Mouse (Mus musculus): Measurements from ENCODE around the gene Mta1. TPM values are rescaled to one million over a fixed set of nuclear protein-coding genes. Genes with fewer than 3 reads are reported as not detected.

Gene Mta1
- polyA plus RNA-seq, 1 experiment from 2014 or later, result 4.9 TPM

DNA sequence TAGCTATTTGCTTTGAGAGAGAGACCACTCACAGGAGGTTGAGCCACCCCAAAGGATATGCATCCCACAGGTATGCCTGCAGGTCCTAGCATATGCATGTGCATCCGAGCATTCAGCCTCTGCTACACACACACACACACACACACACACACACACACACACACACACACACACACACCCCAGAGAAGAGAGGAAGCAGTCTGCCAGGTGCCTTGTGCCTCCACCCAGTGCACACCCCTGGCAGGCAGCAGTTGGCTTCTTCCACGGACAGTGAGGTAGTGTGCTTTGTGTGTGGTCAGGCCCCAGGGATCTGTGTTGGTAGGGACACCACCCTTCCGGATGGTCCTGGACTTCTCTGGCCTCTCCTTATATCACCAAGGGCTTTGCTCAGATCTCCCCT is 51.8 kb downstream of the Mta1 start:
- peaks cover 4% of the 10 kb centered on the region; the same call in 1 of the 2 replicates for H3K36me3 ChIP-seq (ENCODE audit: control insufficient read depth, insufficient read depth)
- no peak for ATAC-seq
- 72% methylated on average over 3 of the region's 3 CpGs for WGBS
- H3K4me1 ChIP-seq (replicated peaks; ENCODE audit: control insufficient read depth, insufficient read depth, low read length), result peaks cover 20% of the 10 kb centered on the region
- no peak overlapping the region for H3K4me2 ChIP-seq (replicated peaks; ENCODE audit: low read depth)
- no peak overlapping the region for H3K4me3 ChIP-seq (ENCODE audit: low read depth, low read length)
- no peak overlapping the region for H3K9ac ChIP-seq (ENCODE audit: low read depth, low read length)
- TF ChIP-seq CTCF (IDR thresholded peaks at IDR 0.05; ENCODE audit: low read depth), result no peak
- H3K27ac ChIP-seq (ENCODE audit: low read depth, low read length), result 0 out of 2 replicates have a peak overlapping the region, but pooled peaks have one; percentile 21
- peaks cover 5% of the 10 kb centered on the region; the same call in 1 of the 2 replicates for H3K27me3 ChIP-seq (replicated peaks; ENCODE audit: control insufficient read depth, insufficient read depth, low read length)
- no peaks in the 10 kb centered on the region for H3K9me3 ChIP-seq (ENCODE audit: control insufficient read depth)

- no peaks in the 10 kb centered on the region for H3K9me3 ChIP-seq (ENCODE audit: control insufficient read depth)
- H3K4me2 ChIP-seq (replicated peaks; ENCODE audit: low read depth), result peak overlapping the region; percentile 82
- no peak overlapping the region for H3K4me3 ChIP-seq (ENCODE audit: low read depth, low read length)
- H3K36me3 ChIP-seq (ENCODE audit: control insufficient read depth, insufficient read depth), result no peaks in the 10 kb centered on the region
- no peak for ATAC-seq
- no peak for TF ChIP-seq CTCF (IDR thresholded peaks at IDR 0.05; ENCODE audit: low read depth)
- H3K4me1 ChIP-seq (replicated peaks; ENCODE audit: control insufficient read depth, insufficient read depth, low read length), result peaks cover 22% of the 10 kb centered on the region
- H3K9ac ChIP-seq (ENCODE audit: low read depth, low read length), result no peak overlapping the region
- H3K27me3 ChIP-seq (replicated peaks; ENCODE audit: control insufficient read depth, insufficient read depth, low read length), result peaks cover 5% of the 10 kb centered on the region; the same call in 1 of the 2 replicates
- WGBS, result 50% methylated on average over 4 of the region's 4 CpGs
- H3K27ac ChIP-seq (ENCODE audit: low read depth, low read length), result peak overlapping the region; percentile 21; the same call in 1 of the 2 replicates
Measured at GRCm38 (mm10) chr12:113150591-113150990, 52.5 kb downstream of the Mta1 start.

DNA sequence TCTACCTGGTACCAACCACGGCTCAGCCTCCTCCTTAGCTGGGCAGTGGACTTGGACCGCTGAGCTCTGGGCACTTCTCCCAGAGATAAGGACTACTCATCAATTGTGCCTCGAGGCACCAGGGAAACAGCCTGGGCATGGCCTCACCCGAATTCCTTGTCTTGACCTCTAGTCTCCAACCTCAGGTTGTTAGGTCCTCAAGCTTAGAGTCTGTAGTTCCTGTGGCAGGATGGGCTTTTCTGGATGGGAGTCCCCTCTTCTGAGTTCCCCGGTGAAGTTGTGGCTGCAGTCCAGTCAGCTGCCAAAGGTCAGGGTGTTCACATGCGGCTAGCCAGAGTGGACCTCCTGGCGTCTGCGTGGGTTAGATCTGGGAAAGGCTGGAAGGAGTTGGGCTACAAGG is 53.0 kb downstream of the Mta1 start:
- ATAC-seq, result no peak
- H3K4me2 ChIP-seq (replicated peaks; ENCODE audit: low read depth), result peak overlapping the region; percentile 82
- no peak overlapping the region; the same call in 1 of the 2 replicates for H3K4me3 ChIP-seq (ENCODE audit: low read depth, low read length)
- H3K27me3 ChIP-seq (replicated peaks; ENCODE audit: control insufficient read depth, insufficient read depth, low read length), result peaks cover 5% of the 10 kb centered on the region; the same call in 1 of the 2 replicates
- no peak for TF ChIP-seq CTCF (IDR thresholded peaks at IDR 0.05; ENCODE audit: low read depth)
- WGBS, result 39% methylated on average over 8 of the region's 8 CpGs
- H3K9ac ChIP-seq (ENCODE audit: low read depth, low read length), result no peak overlapping the region
- H3K4me1 ChIP-seq (replicated peaks; ENCODE audit: control insufficient read depth, insufficient read depth, low read length), result peaks cover 22% of the 10 kb centered on the region
- H3K36me3 ChIP-seq (ENCODE audit: control insufficient read depth, insufficient read depth), result no peaks in the 10 kb centered on the region
- no peaks in the 10 kb centered on the region for H3K9me3 ChIP-seq (ENCODE audit: control insufficient read depth)
- peak overlapping the region; percentile 50; the same call in 1 of the 2 replicates for H3K27ac ChIP-seq (ENCODE audit: low read depth, low read length)

GRCm38 (mm10) chr12:113151661-113152271 is 53.7 kb downstream of the Mta1 start:
- H3K36me3 ChIP-seq (ENCODE audit: control insufficient read depth, insufficient read depth), result no peaks in the 10 kb centered on the region
- no peak for TF ChIP-seq CTCF (IDR thresholded peaks at IDR 0.05; ENCODE audit: low read depth)
- H3K9me3 ChIP-seq (ENCODE audit: control insufficient read depth), result no peaks in the 10 kb centered on the region
- peak overlapping the region; percentile 41 for H3K9ac ChIP-seq (ENCODE audit: low read depth, low read length)
- no peaks in the 10 kb centered on the region for H3K27me3 ChIP-seq (replicated peaks; ENCODE audit: control insufficient read depth, insufficient read depth, low read length)
- ATAC-seq, result no peak
- peak overlapping the region; percentile 82 for H3K4me2 ChIP-seq (replicated peaks; ENCODE audit: low read depth)
- peak overlapping the region; percentile 50 for H3K27ac ChIP-seq (ENCODE audit: low read depth, low read length)
- peak overlapping the region; percentile 44 for H3K4me3 ChIP-seq (ENCODE audit: low read depth, low read length)
- 1% methylated on average over 36 of the region's 36 CpGs for WGBS
- peaks cover 15% of the 10 kb centered on the region for H3K4me1 ChIP-seq (replicated peaks; ENCODE audit: control insufficient read depth, insufficient read depth, low read length)

DNA sequence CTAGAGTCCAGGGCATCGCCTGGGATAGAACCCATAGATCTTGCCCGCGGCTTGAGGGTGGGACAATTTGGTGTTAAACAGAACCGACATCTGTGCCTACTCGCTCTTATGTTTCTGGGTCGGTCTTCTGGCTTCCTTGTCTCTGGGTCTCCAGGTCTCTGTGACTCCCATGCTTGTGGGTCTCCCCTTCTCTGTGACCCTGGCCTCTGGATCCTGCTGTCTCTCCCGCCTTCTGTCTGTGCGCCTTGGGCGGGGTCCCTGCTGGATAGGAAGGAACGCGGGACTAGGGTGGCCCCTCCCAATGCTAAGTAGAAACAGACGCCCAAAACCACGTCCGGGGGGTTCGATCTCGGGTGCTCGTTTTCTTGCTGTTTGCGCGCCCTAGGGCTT is 54.2 kb downstream of the Mta1 start:
- peak overlapping the region; percentile 50 for H3K27ac ChIP-seq (ENCODE audit: low read depth, low read length)
- H3K4me2 ChIP-seq (replicated peaks; ENCODE audit: low read depth), result peak overlapping the region; percentile 82
- no peaks in the 10 kb centered on the region for H3K36me3 ChIP-seq (ENCODE audit: control insufficient read depth, insufficient read depth)
- H3K27me3 ChIP-seq (replicated peaks; ENCODE audit: control insufficient read depth, insufficient read depth, low read length), result no peaks in the 10 kb centered on the region
- peak overlapping the region; percentile 41 for H3K9ac ChIP-seq (ENCODE audit: low read depth, low read length)
- peak overlapping the region; percentile 44 for H3K4me3 ChIP-seq (ENCODE audit: low read depth, low read length)
- no peak for TF ChIP-seq CTCF (IDR thresholded peaks at IDR 0.05; ENCODE audit: low read depth)
- WGBS, result 16% methylated on average over 19 of the region's 19 CpGs
- H3K9me3 ChIP-seq (ENCODE audit: control insufficient read depth), result no peaks in the 10 kb centered on the region
- no peak for ATAC-seq
- H3K4me1 ChIP-seq (replicated peaks; ENCODE audit: control insufficient read depth, insufficient read depth, low read length), result peaks cover 14% of the 10 kb centered on the region

GRCm38 (mm10) chr12:113152991-113153525 is 55.0 kb downstream of the Mta1 start:
- TF ChIP-seq CTCF (IDR thresholded peaks at IDR 0.05; ENCODE audit: low read depth), result no peak
- peak overlapping the region; percentile 44; the same call in 1 of the 2 replicates for H3K4me3 ChIP-seq (ENCODE audit: low read depth, low read length)
- ATAC-seq, result no peak
- H3K27ac ChIP-seq (ENCODE audit: low read depth, low read length), result peak overlapping the region; percentile 41; the same call in 1 of the 2 replicates
- no peaks in the 10 kb centered on the region for H3K36me3 ChIP-seq (ENCODE audit: control insufficient read depth, insufficient read depth)
- H3K27me3 ChIP-seq (replicated peaks; ENCODE audit: control insufficient read depth, insufficient read depth, low read length), result no peaks in the 10 kb centered on the region
- H3K9me3 ChIP-seq (ENCODE audit: control insufficient read depth), result no peaks in the 10 kb centered on the region
- peaks cover 14% of the 10 kb centered on the region for H3K4me1 ChIP-seq (replicated peaks; ENCODE audit: control insufficient read depth, insufficient read depth, low read length)
- H3K4me2 ChIP-seq (replicated peaks; ENCODE audit: low read depth), result peak overlapping the region; percentile 82
- 76% methylated on average over 6 of the region's 6 CpGs for whole genome bisulfite sequencing
- no peak overlapping the region for H3K9ac ChIP-seq (ENCODE audit: low read depth, low read length)
